Mouse (Mus musculus) olfactory bulb, adult 2 months (tissue): ENCODE measurements around the gene Rgs12.

Source experiments
- CTCF ChIP-seq: fragments of 200-500 bp; IDR thresholded peaks from 2 replicates; pipeline ENCODE4 v1.5.1; 2012; ENCODE audit warnings: low read depth, mild to moderate bottlenecking, low read length, moderate library complexity; ENCODE audit not compliant: insufficient read depth
- POLR2A ChIP-seq: fragments of 200-500 bp; IDR thresholded peaks from 2 replicates; pipeline ENCODE4 v1.6.1; 2012; ENCODE audit warnings: mild to moderate bottlenecking, low read depth, low read length, moderate library complexity; ENCODE audit not compliant: insufficient read depth

- no peak for TF ChIP-seq POLR2A
- TF ChIP-seq CTCF: no peak
These were observed 1.4 kb downstream of the Rgs12 start for GRCm38 (mm10) chr5:34950486-34951160.
